Mouse (Mus musculus): Measurements from ENCODE around the gene Lmna. TPM values are rescaled to one million over a fixed set of nuclear protein-coding genes. Genes with fewer than 3 reads are reported as not detected.

Lmna gene
- polyA plus RNA-seq, 1 experiment from 2014 or later = 267 TPM

DNA sequence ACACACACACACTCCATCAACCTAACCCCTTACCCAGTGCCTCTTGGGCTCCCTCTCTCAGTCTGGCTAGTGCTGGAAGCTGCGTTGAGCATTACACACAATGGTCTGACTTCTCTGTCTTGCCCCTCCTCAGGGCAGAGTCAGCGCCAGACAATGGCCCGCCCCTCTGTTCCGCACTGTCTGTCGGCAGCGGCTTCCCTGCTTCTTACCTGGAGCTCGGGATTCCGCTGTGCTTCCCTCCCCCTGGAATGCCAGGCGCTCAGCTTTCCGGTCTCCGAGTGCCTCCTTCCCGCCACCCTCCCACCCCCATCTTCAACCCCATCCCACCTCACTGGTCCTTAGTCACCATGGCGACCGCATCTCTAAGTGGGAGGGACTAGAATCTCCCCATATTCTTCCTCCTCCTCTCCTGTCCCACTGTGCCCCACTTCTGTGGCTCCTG, 51.0 kb downstream of the Lmna start:
- H3K27ac ChIP-seq (replicated peaks) = no peak overlapping the region
- H3K9ac ChIP-seq (ENCODE audit: low read length) = no peak overlapping the region
- 0 out of 2 replicates have a peak, but pooled peaks cover 5% of the 10 kb centered on the region for H3K4me1 ChIP-seq (replicated peaks; ENCODE audit: control insufficient read depth, insufficient read depth)
- H3K4me3 ChIP-seq (ENCODE audit: low read depth, low read length) = no peak overlapping the region
- TF ChIP-seq CTCF (IDR thresholded peaks at IDR 0.05; ENCODE audit: low read depth) (no peak), EP300 (optimal IDR thresholded peaks at IDR 0.05) (no peak)
- DNase-seq (ENCODE audit: low spot score) (no peak), ATAC-seq (ENCODE audit: low FRiP score, low TSS enrichment) (no peak)
- WGBS = 4% methylated on average over 14 of the region's 14 CpGs
- no peaks in the 10 kb centered on the region for H3K9me3 ChIP-seq (ENCODE audit: control insufficient read depth, low read length)
- no peaks in the 10 kb centered on the region for H3K36me3 ChIP-seq (ENCODE audit: control insufficient read depth, insufficient read depth, low read length)
- no peaks in the 10 kb centered on the region for H3K27me3 ChIP-seq (ENCODE audit: control insufficient read depth, insufficient read depth, low read length)
- no peak overlapping the region for H3K4me2 ChIP-seq (replicated peaks; ENCODE audit: low read depth)

DNA sequence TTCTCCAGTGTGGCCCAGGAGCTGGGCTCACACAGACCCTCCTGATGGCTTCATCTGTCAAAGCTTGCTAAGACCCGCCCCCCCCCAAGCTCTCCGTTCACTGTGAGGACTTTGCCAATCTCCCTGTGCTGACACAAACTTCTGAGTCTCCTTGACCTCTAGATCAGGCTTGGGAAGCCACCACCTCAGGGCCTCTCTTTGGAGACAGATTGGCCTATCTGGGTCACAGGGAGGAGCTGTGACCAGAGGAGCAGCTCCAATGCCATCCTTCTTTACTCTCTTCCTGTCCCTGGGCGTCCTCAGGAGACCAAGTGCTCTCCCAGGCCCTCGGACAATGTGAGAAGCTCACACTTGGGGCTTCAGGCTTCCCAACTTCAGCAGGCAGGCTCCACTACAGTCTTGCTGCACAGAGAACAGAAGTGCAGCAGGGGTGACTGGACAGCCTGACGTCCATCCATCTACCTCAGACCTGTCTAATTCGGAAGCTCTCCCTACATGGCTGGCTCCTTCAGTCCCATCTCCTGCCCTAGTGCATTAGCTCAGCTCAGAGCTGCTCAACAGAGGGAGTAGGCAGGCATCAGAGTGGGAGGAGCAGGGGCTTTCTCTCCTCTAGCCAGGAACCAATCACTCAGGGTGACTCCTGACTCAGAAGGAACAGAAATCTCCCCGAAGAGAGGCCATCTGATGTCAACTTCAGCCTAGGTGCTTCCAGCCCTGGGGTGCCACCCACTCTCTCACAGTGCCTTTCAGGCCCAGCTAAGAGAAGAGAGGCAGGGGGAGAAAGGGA, 52.8 kb downstream of the Lmna start:
- peak; percentile 57; the same call in 1 of the 2 replicates for ATAC-seq (ENCODE audit: low FRiP score, low TSS enrichment)
- TF ChIP-seq CTCF (IDR thresholded peaks at IDR 0.05; ENCODE audit: low read depth) (no peak), EP300 (optimal IDR thresholded peaks at IDR 0.05) (no peak)
- WGBS = 59% methylated on average over 7 of the region's 7 CpGs

DNA sequence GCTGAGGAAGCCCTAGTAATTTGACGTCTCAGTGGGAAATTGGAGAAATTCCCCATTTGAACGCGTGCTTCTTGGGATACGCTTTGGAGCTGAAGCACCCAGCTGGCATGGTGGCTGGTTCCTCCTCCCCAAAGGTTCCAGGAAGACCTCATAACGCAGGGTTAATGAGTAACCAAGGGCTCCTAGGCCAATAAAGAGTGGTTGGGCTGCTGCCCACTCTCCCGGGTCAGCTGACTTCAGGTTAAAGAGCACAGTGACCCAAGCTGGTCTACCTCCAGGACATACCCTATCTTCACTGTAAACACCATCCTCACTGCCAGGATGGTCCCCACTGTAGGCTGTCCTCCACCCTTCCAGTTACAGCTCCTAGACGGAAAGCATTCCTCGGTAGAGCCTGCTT, 53.4 kb downstream of the Lmna start:
- no peak for TF ChIP-seq CTCF (IDR thresholded peaks at IDR 0.05; ENCODE audit: low read depth)
- no peak for TF ChIP-seq EP300 (optimal IDR thresholded peaks at IDR 0.05)
- peak overlapping the region; percentile 86 for H3K27ac ChIP-seq (replicated peaks)
- 62% methylated on average over 8 of the region's 8 CpGs for WGBS
- ATAC-seq (ENCODE audit: low FRiP score, low TSS enrichment) (no peak; the same call in 1 of the 2 replicates), DNase-seq (ENCODE audit: low spot score) (peak; percentile 58)
- H3K4me2 ChIP-seq (replicated peaks; ENCODE audit: low read depth) = no peak overlapping the region
- 0 out of 2 replicates have a peak, but pooled peaks cover 5% of the 10 kb centered on the region for H3K4me1 ChIP-seq (replicated peaks; ENCODE audit: control insufficient read depth, insufficient read depth)
- H3K27me3 ChIP-seq (ENCODE audit: control insufficient read depth, insufficient read depth, low read length) = no peaks in the 10 kb centered on the region
- no peaks in the 10 kb centered on the region for H3K9me3 ChIP-seq (ENCODE audit: control insufficient read depth, low read length)
- H3K9ac ChIP-seq (ENCODE audit: low read length) = no peak overlapping the region
- H3K36me3 ChIP-seq (ENCODE audit: control insufficient read depth, insufficient read depth, low read length) = no peaks in the 10 kb centered on the region
- no peak overlapping the region for H3K4me3 ChIP-seq (ENCODE audit: low read depth, low read length)

More for the DNA sequence above, 52.8 kb downstream of the Lmna start:
- H3K27ac ChIP-seq (replicated peaks) = peak overlapping the region; percentile 86
- H3K4me2 ChIP-seq (replicated peaks; ENCODE audit: low read depth) = no peak overlapping the region
- H3K36me3 ChIP-seq (ENCODE audit: control insufficient read depth, insufficient read depth, low read length) = no peaks in the 10 kb centered on the region
- H3K4me1 ChIP-seq (replicated peaks; ENCODE audit: control insufficient read depth, insufficient read depth) = 0 out of 2 replicates have a peak, but pooled peaks cover 5% of the 10 kb centered on the region
- no peak overlapping the region for H3K4me3 ChIP-seq (ENCODE audit: low read depth, low read length)
- no peaks in the 10 kb centered on the region for H3K9me3 ChIP-seq (ENCODE audit: control insufficient read depth, low read length)
- H3K27me3 ChIP-seq (ENCODE audit: control insufficient read depth, insufficient read depth, low read length) = no peaks in the 10 kb centered on the region
- H3K9ac ChIP-seq (ENCODE audit: low read length) = no peak overlapping the region
- DNase-seq (ENCODE audit: low spot score) = no peak

DNA sequence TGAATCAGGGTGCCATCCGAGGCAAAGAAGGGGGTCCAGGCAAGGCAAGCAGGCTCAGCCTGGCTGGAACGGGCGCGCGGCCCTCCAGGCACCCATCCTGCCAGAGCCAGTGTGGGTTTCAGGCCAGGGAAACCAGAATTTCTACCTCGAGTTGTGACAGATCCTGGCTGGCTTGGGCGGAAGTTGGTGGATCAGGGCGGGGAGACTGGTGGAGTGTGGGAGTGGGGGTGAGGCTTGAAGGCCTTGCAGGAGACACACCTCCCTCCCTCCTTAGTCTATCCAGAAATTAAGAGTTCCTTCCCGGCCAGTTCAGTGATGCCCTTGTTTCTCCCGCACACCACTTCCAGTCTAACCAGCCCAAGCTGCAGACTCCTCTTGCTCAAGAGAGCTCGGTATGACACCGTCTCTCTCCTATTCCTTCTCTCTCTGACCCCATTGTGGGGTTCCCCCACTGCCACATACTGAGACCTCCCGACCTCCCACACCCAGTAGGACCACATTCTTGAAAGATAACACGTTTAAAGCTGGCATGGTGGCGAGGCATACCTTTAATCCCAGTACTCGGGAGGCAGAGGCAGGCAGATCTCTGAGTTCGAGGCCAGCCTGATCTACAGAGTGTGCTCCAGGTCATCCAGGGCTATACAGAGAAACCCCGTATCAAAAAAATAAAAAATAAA, 54.0 kb downstream of the Lmna start:
- Histone ChIP-seq H3K4me1 (replicated peaks; ENCODE audit: control insufficient read depth, insufficient read depth) (0 out of 2 replicates have a peak, but pooled peaks cover 5% of the 10 kb centered on the region), H3K9me3 (ENCODE audit: control insufficient read depth, low read length) (no peaks in the 10 kb centered on the region), H3K9ac (ENCODE audit: low read length) (peak overlapping the region; percentile 60), H3K27me3 (ENCODE audit: control insufficient read depth, insufficient read depth, low read length) (no peaks in the 10 kb centered on the region), H3K4me3 (ENCODE audit: low read depth, low read length) (peak overlapping the region; percentile 35), H3K27ac (replicated peaks) (peak overlapping the region; percentile 86), H3K4me2 (replicated peaks; ENCODE audit: low read depth) (peak overlapping the region; percentile 54), H3K36me3 (ENCODE audit: control insufficient read depth, insufficient read depth, low read length) (no peaks in the 10 kb centered on the region)
- TF ChIP-seq CTCF (IDR thresholded peaks at IDR 0.05; ENCODE audit: low read depth) (no peak), EP300 (optimal IDR thresholded peaks at IDR 0.05) (no peak)
- WGBS = 56% methylated on average over 18 of the region's 18 CpGs
- peak; percentile 72 for ATAC-seq (ENCODE audit: low FRiP score, low TSS enrichment)
- peak; percentile 82 for DNase-seq (ENCODE audit: low spot score)

DNA sequence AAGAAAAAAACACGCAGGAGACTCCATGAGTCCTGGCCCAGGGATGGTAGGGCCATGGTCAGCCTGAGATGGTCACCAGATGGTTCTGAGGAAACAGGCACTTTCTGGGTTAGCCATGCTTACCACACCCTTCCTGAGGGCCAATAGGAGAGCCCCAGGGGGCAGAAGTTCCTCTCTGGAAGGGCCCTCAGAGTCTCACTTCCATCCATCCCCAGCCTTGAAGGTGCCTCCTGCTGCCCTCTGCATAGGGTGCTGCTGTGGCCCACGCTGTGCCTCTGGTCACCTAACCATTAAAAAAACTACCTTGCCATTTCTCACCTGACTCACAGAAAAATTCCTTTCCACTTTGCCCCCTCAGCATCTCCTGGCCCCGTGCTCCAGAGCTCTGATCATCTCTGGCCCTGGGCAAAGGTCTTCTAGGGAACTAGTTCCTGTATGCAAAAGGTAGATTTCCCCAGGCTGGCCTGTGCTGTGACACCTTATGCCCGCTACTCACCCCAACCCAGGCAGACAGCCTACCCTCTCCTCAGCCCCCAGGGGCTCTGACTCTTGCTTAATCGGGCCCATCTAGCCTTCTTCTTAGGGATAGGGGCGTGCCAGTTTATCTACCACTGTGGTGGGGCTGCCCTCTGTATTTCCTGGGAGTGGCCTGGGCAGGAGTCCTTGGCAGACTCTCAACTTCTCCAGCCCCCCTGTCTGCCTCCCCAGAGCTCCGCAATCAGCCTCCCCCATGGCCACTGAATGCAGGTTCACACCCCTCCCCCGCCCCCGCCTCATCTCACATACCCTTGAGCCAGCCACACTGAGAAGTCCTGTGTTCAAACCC, 54.8 kb downstream of the Lmna start:
- no peaks in the 10 kb centered on the region for H3K9me3 ChIP-seq (ENCODE audit: control insufficient read depth, low read length)
- ATAC-seq (ENCODE audit: low FRiP score, low TSS enrichment) (peak; percentile 19; the same call in 1 of the 2 replicates), DNase-seq (ENCODE audit: low spot score) (peak; percentile 38)
- 34% methylated on average over 8 of the region's 9 CpGs for WGBS
- H3K9ac ChIP-seq (ENCODE audit: low read length) = peak overlapping the region; percentile 60
- TF ChIP-seq EP300 (optimal IDR thresholded peaks at IDR 0.05) = no peak
- TF ChIP-seq CTCF (IDR thresholded peaks at IDR 0.05; ENCODE audit: low read depth) = no peak
- H3K4me2 ChIP-seq (replicated peaks; ENCODE audit: low read depth) = peak overlapping the region; percentile 54
- H3K36me3 ChIP-seq (ENCODE audit: control insufficient read depth, insufficient read depth, low read length) = no peaks in the 10 kb centered on the region
- 0 out of 2 replicates have a peak, but pooled peaks cover 5% of the 10 kb centered on the region for H3K4me1 ChIP-seq (replicated peaks; ENCODE audit: control insufficient read depth, insufficient read depth)
- H3K27ac ChIP-seq (replicated peaks) = peak overlapping the region; percentile 86
- peak overlapping the region; percentile 35 for H3K4me3 ChIP-seq (ENCODE audit: low read depth, low read length)
- H3K27me3 ChIP-seq (ENCODE audit: control insufficient read depth, insufficient read depth, low read length) = no peaks in the 10 kb centered on the region

Data from stomach, postnatal 0 days (tissue).